Mouse (Mus musculus) embryonic fibroblast, embryonic 13.5 days (primary cell): ENCODE measurements around the gene Crebbp. TPM values are rescaled to one million over a fixed set of nuclear protein-coding genes. Genes with fewer than 3 reads are reported as not detected.

ENCODE experiments used
- H3K27ac ChIP-seq: 2 replicates; pipeline ENCODE4 v1.5.1; 2012; ENCODE audit warnings: low read length, control low read depth, inconsistent platforms; ENCODE audit not compliant: insufficient read depth
- H3K4me1 ChIP-seq: 2 replicates; pipeline ENCODE4 v1.6.1; 2011; ENCODE audit warnings: low read length; ENCODE audit not compliant: control insufficient read depth, insufficient read depth
- H3K4me3 ChIP-seq: 2 replicates; pipeline ENCODE4 v1.5.1; 2011; ENCODE audit warnings: mild to moderate bottlenecking, control low read depth, low read length; ENCODE audit not compliant: insufficient read depth
- CTCF ChIP-seq: IDR thresholded peaks from 2 replicates; pipeline ENCODE4 v1.5.1; 2011; ENCODE audit warnings: mild to moderate bottlenecking, control low read depth, low read length, moderate library complexity, borderline replicate concordance; ENCODE audit not compliant: insufficient read depth
- POLR2A ChIP-seq: IDR thresholded peaks from 2 replicates; pipeline ENCODE4 v1.6.1; 2011; ENCODE audit warnings: low read depth, mild to moderate bottlenecking, control low read depth, low read length, moderate library complexity
- polyA plus RNA-seq: library from polyadenylated mRNA; stranded (reverse); fragments of >200 nt; gene quantifications from 2 replicates; pipeline ENCODE4 v1.2.4, GENCODE M21; 2011; ENCODE audit warnings: low read depth; ENCODE audit not compliant: missing spikeins, insufficient read length

Gene Crebbp
- polyA plus RNA-seq, 1 experiment = 62.2 TPM

- Histone ChIP-seq H3K4me1 (no peaks in the 10 kb centered on the region), H3K27ac (no peak overlapping the region), H3K4me3 (no peak overlapping the region)
- no peak for TF ChIP-seq POLR2A
- no peak for TF ChIP-seq CTCF
These were observed 45.3 kb downstream of the Crebbp start for GRCm38 (mm10) chr16:4168476-4168875.

- peak overlapping the region; percentile 57; the same call in 1 of the 2 replicates for H3K27ac ChIP-seq
These were observed 52.9 kb downstream of the Crebbp start for GRCm38 (mm10) chr16:4160898-4161247.

DNA sequence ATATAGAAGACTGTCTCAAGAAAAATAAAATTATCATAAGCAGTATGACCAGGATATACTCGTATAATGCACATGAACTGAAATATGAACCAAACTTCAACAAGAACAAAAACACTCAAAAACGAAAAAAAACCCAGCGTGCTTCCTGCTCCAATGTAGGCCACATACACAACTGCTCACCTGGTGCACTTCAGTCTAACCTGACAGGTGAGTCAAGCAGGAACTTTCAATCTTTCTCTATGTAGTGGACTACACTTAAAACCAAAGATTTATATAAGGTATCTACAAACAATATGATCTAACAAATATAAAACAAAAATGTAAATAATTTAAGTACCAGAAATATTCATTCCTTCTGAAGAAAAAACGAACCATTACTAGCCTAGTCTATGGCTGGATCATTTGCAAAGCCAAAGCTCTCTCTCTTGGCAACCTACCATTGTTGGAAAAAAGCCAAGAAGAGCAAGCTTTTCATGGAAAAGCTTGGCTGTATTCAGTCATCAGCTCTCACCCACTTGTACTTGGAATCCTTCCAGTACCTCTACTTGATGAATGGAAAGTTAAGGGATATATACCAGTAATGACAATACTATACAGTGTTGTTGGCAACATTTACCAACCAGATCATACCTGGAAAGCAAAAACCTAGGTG is 53.4 kb downstream of the Crebbp start:
- Histone ChIP-seq H3K27ac (peak overlapping the region; percentile 57; the same call in 1 of the 2 replicates), H3K4me1 (peaks cover 6% of the 10 kb centered on the region), H3K4me3 (no peak overlapping the region)
- no peak for TF ChIP-seq CTCF
- TF ChIP-seq POLR2A = no peak

More at GRCm38 (mm10) chr16:4160898-4161247, 52.9 kb downstream of the Crebbp start:
- no peak overlapping the region for H3K4me3 ChIP-seq
- peaks cover 6% of the 10 kb centered on the region for H3K4me1 ChIP-seq
- no peak for TF ChIP-seq POLR2A
- TF ChIP-seq CTCF = no peak

DNA sequence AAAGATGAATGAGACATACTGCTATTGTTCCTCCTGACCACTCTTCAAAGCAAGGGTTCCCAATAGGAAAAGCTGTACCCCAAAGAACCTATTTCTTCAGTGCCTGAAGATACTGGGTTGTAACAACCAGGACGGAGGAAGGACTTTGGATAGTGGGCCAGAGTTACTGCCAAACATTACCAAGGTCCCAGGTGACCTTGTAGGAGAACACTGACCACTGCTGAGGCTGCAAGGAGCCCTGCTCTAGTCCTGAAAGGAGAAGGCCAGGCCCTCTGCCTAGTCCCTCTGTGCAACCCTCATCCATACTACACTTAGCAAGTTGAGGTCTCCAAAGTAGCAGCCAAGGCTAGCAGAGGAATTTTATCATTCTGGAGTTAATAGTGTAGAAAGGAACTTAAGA is 60.7 kb downstream of the Crebbp start:
- TF ChIP-seq CTCF (no peak), POLR2A (no peak)
- Histone ChIP-seq H3K4me3 (no peak overlapping the region), H3K27ac (no peak overlapping the region), H3K4me1 (no peaks in the 10 kb centered on the region)

DNA sequence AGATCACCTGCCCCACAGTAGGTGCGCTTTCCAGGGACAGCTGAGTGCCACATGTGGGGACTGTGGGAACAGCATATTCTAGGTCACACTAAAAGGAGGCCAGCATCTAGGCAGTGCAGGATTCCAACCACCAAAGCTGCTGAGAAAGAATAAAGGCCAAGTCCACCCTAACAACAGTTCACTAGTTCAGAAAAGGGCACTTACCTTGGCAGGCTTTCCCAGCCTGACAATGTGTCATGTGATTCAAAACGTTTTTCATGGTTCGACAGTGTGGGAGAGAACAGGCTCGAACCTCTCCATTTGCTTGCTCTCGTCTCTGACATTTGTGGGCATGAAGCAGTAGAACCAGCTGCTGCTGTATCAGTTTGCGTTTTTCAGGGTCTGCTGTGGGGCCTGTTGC is 75.3 kb downstream of the Crebbp start:
- Histone ChIP-seq H3K4me1 (no peaks in the 10 kb centered on the region), H3K4me3 (no peak overlapping the region), H3K27ac (no peak overlapping the region)
- no peak for TF ChIP-seq POLR2A
- TF ChIP-seq CTCF = no peak

DNA sequence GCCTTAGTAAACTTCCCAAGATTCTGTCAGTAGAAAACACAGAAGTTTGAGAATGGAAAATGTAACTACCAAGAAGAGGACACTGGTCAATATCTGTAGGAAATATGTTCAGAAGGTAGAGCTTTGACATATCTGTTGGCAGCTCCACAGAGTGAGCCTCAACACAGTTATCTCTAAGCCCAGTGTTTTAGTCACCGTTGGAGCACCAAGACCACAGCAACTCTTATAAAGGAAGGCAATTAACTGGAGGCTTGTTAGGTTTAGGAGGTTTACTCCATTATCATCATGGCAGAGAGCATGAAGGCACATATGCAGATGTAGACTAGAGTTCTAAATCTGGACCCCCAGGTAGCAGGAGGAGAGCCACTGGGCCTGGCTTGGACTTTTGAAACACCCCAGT is 80.0 kb downstream of the Crebbp start:
- TF ChIP-seq POLR2A (no peak), CTCF (no peak)
- Histone ChIP-seq H3K4me3 (no peak overlapping the region), H3K27ac (no peak overlapping the region), H3K4me1 (no peaks in the 10 kb centered on the region)

DNA sequence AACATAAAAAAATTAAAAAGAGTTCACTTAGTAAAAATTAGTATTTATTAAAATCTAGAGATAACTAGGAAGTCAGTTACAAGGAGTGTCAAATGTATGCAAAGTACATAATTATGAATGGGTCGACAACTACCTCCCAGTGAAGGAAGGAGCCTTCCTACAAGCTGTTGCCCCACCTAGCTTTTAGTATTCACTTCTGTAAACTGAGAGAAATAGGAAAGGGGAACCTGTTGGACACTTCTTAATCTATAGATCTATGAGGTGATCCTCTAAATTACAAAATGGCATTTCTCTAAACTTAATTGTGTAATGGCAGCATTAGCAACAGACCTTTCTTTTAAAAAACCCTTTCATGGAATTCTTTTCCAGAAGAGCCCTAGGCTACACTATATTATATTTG is 84.9 kb downstream of the Crebbp start:
- Histone ChIP-seq H3K4me3 (no peak overlapping the region), H3K27ac (no peak overlapping the region), H3K4me1 (no peaks in the 10 kb centered on the region)
- TF ChIP-seq POLR2A (no peak), CTCF (no peak)

GRCm38 (mm10) chr16:4117072-4117471 is 96.7 kb downstream of the Crebbp start:
- Histone ChIP-seq H3K4me3 (no peak overlapping the region), H3K27ac (no peak overlapping the region), H3K4me1 (no peaks in the 10 kb centered on the region)
- TF ChIP-seq POLR2A = no peak

DNA sequence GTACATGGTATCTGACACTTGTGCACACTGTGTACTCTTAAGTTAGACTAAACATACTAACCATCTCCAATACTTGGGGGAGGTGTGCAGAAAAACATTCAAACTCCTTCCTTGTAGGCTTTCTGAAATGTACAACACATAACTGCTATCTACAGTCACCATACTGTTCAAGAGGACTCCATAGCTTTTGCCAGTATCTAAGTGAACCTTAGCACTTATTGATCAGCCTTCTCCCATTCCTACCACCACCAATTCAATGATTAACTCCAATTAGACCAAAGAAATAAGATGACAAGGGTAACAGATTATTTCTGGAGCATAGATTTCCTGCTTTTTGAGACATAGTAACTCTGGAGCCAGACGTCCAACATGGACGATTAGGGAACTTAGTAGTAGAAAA is 113.4 kb downstream of the Crebbp start:
- Histone ChIP-seq H3K4me3 (no peak overlapping the region), H3K4me1 (no peaks in the 10 kb centered on the region), H3K27ac (no peak overlapping the region)
- TF ChIP-seq POLR2A = no peak
- no peak for TF ChIP-seq CTCF

GRCm38 (mm10) chr16:4097521-4097920 is 116.3 kb downstream of the Crebbp start:
- H3K27ac ChIP-seq = no peak overlapping the region
- TF ChIP-seq POLR2A = no peak
- H3K4me1 ChIP-seq = no peaks in the 10 kb centered on the region
- no peak overlapping the region for H3K4me3 ChIP-seq

GRCm38 (mm10) chr16:4096898-4097297 is 116.9 kb downstream of the Crebbp start:
- Histone ChIP-seq H3K4me1 (no peaks in the 10 kb centered on the region), H3K27ac (no peak overlapping the region), H3K4me3 (no peak overlapping the region)
- TF ChIP-seq CTCF (no peak), POLR2A (no peak)
